Mouse (Mus musculus) kidney, adult 9 months (tissue): ENCODE measurements around the gene Gfer.
"Not testable (repeated sequence)": the region's sequence is repeated elsewhere in the genome, so short reads cannot be mapped to it uniquely, and the experiment has no call there.

Source experiments
- DNase-seq: peaks from one replicate; pipeline ENCODE4 v3.0.0; 2022

Gfer gene

GRCm38 (mm10) chr17:24722220-24722924 lies 26.4 kb upstream of the Gfer start:
- no peak for DNase-seq

GRCm38 (mm10) chr17:24721383-24721955 lies 25.5 kb upstream of the Gfer start:
- DNase-seq: not testable (repeated sequence)

DNA sequence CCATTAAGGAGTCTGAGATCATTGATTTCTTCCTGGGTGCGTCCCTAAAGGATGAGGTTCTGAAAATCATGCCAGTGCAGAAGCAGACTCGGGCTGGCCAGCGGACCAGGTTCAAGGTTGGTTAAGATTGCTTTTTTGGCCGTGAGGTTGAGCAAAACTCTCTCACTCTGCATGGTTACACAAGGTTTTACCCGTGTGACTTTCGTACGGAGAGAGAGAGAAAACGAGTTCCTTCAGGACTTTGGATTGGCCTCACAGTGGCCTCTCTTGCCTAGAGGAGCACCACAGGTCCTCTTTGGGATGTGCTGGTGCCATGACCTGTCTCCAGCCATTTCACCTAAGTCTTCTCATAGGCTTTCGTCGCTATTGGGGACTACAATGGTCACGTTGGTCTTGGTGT lies 24.7 kb upstream of the Gfer start:
- peak; percentile 46 for DNase-seq

GRCm38 (mm10) chr17:24719494-24720222 lies 23.7 kb upstream of the Gfer start:
- peak; percentile 99 for DNase-seq

GRCm38 (mm10) chr17:24718938-24719337 lies 23.0 kb upstream of the Gfer start:
- not testable (repeated sequence) for DNase-seq

GRCm38 (mm10) chr17:24717943-24718342 lies 22.0 kb upstream of the Gfer start, which contains the start of the genes Rnf151 and Rps2:
Gene Rnf151, minus strand, starts transcription at chr17:24718063.
Gene Rps2, plus strand, starts transcription at chr17:24718116.
- DNase-seq: no peak

DNA sequence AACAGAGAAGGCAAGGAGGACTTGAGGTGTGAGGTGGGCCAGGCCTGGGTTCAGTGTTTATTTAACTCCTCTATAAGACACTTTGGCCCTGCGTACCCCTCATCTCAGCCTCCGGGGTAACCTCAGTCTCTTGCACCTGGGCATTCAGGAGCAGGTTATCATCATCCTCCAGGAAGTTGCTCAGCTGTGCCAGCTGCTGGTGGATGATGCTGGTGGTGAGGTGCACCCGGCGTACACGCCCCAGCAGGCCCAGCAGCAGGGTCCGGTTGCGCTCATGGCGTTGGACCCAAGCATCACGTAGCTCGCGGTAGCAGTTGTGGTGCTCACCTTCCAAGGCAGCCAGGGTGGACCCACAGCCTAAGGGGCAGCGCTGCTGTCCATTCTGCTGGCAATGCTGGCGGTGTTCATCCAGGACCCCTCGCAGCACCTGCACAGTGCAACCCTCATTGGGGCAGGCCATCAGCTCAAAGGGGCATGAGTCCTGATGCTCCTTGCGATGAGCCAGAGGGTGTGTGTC lies 20.3 kb upstream of the Gfer start:
- DNase-seq: no peak

GRCm38 (mm10) chr17:24715556-24715955 lies 19.6 kb upstream of the Gfer start:
- no peak for DNase-seq

- no peak for DNase-seq
Measured at GRCm38 (mm10) chr17:24708646-24709045, 12.7 kb upstream of the Gfer start.

- no peak for DNase-seq
Measured at GRCm38 (mm10) chr17:24707801-24708425, 12.0 kb upstream of the Gfer start.

- DNase-seq: peak; percentile 95
Measured at GRCm38 (mm10) chr17:24706982-24707800, 11.2 kb upstream of the Gfer start, which contains the start of gene Tbl3. Gene Tbl3, minus strand, starts transcription at chr17:24707660.

DNA sequence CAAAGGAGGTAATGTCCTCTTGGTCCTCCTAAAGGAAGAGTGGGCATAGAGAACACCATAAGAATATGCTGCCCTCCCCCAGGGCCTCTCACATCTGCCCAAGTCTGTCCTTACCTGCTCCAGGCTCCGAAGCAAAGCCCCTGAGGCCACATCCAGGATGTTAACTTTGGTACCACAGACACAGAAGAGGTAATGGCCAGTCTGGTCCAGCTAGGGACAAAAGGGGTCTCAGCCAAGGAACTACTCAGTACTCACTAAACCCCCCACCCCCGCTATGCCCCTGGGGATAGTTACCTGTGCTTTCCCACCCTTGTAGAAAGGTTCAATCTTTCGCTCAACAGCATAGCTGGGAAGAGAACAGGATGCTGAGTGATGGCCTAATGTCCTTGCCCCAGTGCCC lies 9.9 kb upstream of the Gfer start:
- no peak for DNase-seq

GRCm38 (mm10) chr17:24701251-24701650 lies 5.3 kb upstream of the Gfer start:
- DNase-seq: no peak

DNA sequence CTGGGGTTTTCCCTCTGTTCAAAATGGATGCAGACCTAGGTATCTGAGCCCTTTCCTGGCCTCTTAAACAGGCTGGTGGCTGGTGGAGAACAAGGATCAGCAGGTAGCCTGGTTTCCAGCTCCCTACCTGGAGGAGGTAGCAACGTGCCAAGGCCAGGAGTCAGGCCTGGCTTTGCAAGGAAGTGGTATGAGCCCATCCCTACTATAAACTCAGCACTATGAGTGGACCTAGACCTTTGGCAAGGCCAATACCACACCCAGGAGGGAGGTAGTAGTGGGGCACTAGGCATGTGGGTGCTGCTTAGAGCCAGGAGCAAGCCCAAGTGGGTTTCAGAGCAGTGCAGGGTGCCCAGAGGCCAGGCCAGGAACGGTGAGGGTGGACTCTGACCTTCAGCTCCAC lies 3.5 kb upstream of the Gfer start:
- DNase-seq: no peak

- no peak for DNase-seq
Measured at GRCm38 (mm10) chr17:24698715-24699114, 2.8 kb upstream of the Gfer start.

- DNase-seq: no peak
Measured at GRCm38 (mm10) chr17:24697985-24698384, 2.0 kb upstream of the Gfer start.

- peak; percentile 63 for DNase-seq
Measured at GRCm38 (mm10) chr17:24695326-24696010, 488 bp downstream of the Gfer start.

- no peak for DNase-seq
Measured at GRCm38 (mm10) chr17:24692385-24692784, 3.6 kb downstream of the Gfer start.

GRCm38 (mm10) chr17:24689251-24690081 lies 6.5 kb downstream of the Gfer start, which contains the start of gene Syngr3:
Gene Syngr3, minus strand, starts transcription at chr17:24689955.
- DNase-seq: no peak

- DNase-seq: no peak
Measured at GRCm38 (mm10) chr17:24687599-24687998, 8.4 kb downstream of the Gfer start.
